Mouse (Mus musculus) natural killer cell, adult 2 months (primary cell): ENCODE data around the gene Mrpl33.

ENCODE experiments used
- DNase-seq, 2 experiments: peaks; one replicate each; pipeline ENCODE4 v3.0.0; 2022; ENCODE audit warnings: low spot score in 2 of 2

The Mrpl33 gene

DNA sequence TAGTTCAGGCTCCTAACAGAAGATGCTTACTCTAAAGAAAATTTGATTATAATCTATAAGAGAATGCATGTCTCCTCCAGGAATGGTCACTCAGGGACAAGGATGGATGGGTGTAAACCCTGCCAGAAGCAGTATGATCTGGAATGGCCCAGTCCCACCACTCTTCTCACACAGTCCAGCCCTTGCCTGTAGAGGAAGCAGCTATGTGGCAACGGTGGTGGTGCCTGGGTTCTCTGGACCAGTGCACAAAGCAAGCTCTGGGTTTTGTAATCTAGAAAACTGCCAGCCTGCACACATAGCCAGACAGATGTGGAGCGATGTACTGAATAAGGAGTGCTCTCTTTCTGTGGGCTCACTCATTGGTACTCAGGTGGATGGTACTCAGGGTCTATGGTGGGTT lies 43.8 kb downstream of the Mrpl33 start:
- DNase-seq = no peak

DNA sequence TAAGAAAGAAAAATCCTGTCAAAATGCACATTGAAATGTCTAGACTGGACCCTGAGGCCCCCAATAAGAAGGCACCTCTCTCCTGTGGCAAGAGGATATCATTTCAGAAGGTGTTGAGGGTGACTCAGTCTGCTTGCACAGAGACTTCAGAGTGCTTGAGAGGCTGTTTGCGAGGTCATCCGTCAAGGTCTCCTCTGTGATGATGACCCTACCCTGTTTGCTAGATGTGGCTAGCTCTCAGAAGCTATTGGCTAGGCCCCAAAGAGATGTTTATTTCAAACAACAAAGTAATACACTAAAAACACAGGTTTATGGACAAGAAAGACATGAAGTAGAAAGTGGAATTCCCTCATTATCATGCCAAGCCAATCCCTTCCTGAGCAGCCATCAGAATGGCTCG lies 45.6 kb downstream of the Mrpl33 start:
- DNase-seq = no peak

DNA sequence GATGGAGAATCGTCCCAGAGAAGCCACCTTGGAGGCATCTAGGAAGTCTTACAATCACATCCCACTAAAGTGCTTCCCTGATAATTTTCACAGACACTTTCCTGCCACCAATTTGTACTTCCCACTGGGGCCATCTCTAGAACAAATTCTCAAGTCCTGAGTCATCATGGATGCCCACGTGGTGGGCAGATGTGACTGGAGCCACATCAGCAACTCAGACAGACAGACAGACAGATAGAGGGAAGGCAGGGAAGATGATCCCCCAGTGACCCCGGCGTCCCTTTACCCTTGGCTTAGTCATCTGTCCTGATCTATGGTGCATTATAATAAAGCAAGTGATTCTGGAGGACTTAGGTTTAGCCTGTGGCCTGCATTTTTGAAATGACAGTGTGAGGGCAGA lies 47.5 kb downstream of the Mrpl33 start:
- DNase-seq = no peak

DNA sequence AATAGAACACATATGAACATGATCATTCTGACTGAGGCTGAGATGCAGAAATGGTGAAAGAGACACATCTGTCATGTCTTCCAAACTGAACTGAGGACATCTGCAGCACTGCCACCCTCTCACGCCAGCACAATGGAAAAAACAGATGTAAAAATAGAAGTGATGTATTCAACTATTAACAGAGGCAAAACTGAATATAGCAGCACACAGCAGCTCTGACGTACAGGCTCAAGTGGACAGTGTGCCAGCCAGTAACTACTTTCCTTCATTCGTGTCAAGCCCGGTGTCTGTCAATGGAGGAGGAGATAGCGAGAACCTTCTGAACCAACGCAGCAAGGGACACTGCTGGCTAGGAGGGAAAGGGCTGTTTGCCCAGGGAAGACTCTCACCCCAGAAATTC lies 48.1 kb downstream of the Mrpl33 start:
- no peak for DNase-seq

DNA sequence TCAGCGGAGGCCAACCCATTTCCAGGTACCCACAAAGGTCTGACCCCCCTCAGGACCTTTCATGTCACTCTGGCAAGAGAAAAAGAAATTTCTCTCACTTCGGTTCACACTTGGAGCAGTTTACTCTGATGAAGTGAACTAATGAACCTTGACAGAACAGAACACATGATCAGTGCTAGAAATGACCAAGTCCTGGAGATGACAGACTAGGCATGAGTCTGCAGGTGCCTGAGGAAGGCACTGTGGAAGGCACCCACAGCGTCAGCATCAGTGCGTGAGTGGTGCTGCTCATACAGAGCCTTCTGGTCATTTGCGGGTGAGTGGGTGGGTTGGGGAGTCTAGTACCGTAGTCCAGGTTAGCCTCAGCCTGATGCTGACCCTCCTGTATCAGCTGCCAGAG lies 49.1 kb downstream of the Mrpl33 start:
- DNase-seq = no peak

DNA sequence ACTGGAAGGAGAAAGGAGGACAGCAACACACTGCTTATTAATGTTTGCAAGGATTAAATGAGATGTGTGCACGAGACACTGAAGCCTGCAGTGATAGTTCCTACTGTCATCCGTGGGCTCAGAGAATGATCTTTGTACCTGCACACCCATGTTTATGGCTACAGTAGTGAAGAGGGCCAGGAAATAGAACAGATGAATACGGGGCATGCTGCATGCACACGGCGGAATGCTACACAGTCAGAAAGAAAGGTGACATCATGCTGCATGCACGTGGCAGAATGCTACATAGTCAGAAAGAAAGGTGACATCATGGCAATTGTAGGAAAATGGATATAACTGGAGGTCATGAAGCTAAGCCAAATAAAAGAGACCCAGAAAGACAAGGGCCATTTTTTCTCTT lies 49.8 kb downstream of the Mrpl33 start:
- DNase-seq = no peak

DNA sequence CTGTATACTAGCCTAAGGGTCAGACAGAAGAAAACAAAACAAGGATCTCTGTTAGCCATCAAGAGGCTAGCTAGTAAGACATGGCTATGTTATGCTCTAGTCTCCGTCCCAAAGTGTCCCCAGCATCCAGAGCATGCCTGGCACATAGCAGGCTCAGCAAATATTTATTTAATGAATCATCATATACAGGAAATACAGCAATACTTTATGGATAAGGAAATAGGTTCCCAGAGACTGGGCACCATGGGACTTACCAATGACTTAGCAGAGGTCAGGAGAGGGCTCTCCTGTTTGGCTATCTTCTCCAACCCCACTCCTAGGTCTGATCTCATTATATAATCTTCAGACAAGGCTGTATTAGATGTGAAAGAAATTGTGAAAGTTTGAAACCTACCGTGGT lies 50.6 kb downstream of the Mrpl33 start:
- no peak for DNase-seq

DNA sequence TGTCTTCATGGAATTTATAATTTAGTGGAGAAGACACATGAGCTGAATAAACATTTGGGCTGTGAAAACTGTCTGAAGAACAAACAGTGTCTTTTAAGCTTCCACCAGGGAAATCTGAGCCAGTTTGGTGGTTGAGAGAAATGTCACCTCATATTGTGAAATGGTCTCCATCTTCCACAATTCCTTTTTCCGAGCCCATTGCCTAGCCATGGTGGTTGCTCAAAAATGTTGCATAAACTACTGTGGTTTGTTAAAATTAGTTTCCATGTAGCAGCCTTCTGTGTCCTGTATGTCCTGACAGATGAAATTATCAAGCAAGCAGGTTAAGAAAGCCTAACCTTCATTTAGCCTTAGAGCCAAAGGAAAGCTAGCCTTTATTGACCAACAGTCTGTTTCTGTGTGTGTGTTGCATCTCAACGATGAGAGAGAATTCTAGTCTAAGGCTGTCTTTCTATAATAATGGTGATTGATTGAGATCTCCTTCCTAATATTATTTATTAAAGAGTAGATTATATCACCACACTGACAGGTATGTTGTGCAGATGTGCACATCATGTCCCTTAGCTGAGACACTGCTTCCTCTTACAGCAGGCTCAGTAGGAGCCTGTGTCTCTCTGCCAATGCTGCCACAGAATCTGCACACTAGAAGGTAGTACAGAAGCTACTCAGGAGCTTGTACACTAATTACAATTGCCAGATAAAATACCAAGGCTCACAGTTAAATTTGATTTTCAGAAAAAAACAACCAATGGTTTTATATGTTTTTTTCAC lies 54.0 kb downstream of the Mrpl33 start:
- DNase-seq = no peak

DNA sequence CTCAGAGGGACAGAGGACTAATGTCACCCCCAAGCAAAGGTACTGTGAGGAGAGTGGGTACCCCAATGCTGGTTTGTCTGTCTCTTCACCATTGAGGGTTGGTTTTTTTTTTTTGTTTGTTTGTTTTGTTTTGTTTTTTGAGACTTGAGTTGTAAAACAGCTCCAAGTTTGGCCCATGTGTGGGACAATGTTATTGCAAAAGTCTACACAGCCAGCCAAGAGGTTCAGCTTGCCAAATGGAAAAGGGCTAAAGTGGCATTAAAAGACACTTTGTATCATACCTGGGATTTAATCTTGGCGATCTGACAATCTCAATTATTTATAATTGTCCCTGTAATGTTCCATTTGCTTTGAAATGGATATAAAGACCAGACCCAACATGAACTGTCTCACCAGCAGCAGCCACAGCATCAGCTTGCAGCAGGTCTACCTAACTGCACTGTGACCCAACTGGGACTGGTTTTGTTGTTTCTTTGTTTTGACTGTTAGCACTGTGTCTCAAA lies 59.0 kb downstream of the Mrpl33 start:
- DNase-seq = no peak

DNA sequence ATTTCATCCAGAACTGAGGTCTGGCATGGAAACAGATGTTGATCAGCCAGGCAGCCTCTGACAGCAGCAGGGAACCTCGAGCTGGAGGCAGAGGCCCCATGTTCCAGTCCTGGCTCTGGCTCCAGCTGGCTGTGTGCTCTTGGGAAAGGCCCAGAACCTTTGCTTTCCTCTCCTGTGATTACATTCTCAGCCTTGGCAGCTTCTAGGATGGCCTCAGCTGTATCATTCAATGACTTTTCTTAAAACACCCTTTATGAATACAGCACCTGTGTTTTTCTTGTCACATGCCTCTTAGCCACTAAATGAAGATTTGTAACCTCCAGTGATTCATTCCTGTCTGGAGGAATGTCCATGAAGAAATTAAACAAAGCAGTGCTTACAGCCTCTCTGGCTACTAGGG lies 69.4 kb downstream of the Mrpl33 start:
- no peak for DNase-seq

DNA sequence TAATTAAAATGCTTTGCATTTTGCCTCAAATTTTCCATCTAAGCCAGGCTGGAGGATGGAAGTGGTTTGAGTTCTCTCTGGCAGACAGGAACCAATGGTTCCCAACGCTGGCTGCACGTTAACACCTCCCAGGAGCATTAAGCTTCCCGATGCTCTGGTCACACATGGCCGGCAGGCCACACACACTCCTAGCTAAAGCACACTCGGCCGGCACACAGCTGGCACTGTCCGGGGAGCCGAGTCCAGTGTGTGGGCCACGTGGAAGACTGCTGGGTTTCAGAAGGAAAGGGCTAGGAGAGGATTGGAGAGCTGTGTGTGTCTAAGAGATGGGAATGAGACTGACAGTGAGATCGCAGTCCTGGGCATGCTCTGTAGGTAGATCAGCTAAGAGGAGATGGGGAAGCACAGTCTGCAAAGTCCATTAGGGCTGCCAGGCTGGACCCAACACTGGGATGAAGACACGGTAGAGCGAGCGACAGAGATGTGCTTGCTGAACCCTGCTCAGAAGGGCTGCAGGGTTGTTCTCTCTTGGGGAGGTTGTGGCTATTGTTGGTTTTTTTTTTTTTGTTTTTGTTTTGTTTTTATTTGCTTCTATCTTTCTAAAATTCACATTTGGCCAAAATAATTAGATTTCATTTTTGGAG lies 71.7 kb downstream of the Mrpl33 start:
- DNase-seq = no peak

DNA sequence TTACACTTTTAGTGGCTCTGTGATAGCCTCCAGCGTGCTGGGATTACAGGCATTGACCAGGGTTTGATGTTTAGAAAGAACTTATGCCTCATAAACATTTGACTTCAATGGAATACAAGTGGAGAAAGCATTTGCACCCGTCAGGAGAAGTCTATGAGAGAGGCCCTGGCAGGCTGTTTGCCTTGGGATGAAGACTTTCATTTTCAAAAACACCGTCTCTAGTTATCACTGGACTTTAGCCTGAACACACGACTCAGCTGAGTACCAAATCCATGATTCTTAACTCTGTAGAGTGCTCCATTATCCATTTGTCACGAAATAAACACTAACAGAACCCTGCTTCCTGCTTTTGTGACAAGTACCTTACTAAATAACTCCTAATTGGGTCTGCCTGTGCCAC lies 73.2 kb downstream of the Mrpl33 start:
- DNase-seq = no peak

DNA sequence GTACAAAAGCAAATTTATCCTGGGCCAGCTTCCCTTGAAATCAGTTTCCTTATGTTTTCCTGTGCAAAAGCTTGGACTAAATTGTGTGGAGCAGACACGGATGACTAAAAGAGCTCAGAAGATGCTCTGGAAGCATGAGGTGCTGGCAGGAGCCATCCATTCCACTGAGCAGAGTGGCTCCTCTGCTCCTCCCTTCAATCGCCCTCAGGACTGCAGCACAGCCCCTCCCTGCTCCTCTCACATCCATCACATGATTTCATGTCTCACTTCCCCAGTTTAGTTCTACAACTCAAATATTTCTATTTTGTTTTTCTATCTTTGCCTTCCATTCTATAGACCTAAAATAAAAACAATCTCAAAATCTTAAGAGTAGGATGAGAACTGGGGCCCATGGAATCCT lies 74.4 kb downstream of the Mrpl33 start:
- no peak for DNase-seq

DNA sequence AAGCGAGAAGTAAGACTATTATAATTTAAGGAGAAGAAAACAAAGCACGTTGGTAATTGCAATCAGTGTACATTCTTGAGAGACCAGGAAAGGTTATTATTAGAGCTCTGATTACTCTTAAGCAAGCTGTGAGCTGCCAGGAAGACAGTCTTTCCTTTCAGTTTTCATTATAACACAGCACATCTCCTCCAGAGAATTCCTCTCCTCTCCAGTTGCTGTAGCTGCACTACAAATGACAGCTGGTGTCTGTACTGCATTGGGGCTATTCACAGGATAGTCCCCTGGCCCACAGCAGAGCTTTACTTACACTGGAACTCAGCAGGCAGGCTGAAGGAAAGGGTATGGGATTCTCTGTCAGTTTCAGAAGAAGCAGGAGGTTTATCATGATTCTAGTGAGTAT lies 76.7 kb downstream of the Mrpl33 start:
- no peak for DNase-seq

DNA sequence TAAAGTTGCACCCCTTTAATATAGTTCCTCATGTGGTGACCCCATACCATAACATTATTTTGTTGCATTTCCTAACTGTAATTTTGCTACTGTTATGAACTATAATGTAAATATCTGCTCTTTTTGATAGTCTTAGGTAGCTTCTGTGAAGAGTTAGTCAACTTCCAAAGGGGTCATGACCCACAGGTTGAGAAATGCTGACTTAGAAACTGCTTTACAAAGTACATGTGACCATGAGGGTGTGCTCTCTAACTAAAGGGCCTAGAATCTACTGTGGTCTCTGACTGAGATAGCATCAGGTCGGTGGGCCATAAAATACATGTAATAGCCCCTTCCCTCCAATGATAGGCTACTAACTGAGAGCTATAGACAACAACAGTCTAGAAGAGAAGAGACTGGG lies 81.3 kb downstream of the Mrpl33 start:
- DNase-seq = no peak

DNA sequence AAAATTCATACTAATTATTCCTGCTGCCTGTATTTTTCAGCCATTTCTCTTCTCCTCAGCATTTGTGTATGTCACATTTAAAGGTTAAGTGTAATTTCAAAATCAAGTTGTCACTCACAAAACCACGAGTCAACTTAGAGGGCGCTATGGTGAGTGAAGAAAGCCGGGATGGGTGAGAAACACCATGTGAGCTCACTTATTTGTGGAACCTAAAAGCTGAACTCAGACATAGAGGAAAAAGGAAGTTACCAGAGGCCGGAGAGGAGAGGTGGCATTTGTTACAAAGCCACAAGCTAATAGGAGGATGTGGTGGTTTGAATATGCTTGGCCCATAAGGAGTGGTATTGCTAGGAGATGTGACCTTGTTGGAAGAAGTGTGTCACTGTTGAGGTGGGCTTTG lies 83.4 kb downstream of the Mrpl33 start:
- no peak for DNase-seq

DNA sequence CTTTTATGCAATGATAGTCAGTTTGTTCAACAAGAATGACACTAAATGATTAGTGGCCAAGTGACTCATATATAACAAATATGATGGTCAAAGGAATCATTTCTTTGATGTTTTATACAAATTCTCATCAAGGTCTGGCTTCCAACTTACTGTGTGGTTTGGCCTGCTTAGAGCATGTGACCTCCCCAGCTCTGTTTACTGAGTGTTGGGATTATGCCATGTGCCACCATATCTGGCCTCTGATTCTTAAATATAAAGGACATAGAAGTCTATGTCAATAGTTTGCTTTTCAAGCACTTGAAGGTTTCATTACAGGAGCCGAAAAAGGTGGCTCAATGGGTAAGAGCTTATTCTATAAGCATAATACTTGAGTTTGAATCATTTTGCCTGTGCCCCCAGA lies 85.6 kb downstream of the Mrpl33 start:
- DNase-seq = no peak

DNA sequence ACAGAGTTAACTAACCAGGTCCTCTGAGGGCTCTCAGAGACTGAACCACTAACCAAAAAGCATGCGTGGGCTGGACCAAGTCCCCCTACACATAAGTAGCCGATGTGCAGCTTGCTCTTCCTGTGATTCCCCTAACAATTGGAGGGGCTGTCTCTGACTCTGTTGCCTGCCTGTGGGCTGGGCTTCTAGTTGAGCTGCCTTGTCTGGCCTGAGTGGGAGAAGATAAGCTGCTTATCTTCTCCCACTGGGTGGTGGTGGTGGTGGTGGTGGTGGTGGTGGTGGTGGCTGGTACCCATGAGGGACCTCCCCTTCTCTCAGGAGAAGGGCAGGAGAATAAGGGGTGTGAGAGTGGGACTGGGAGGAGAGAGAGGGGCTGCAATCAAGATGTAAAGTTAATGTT lies 89.3 kb downstream of the Mrpl33 start:
- DNase-seq = no peak

DNA sequence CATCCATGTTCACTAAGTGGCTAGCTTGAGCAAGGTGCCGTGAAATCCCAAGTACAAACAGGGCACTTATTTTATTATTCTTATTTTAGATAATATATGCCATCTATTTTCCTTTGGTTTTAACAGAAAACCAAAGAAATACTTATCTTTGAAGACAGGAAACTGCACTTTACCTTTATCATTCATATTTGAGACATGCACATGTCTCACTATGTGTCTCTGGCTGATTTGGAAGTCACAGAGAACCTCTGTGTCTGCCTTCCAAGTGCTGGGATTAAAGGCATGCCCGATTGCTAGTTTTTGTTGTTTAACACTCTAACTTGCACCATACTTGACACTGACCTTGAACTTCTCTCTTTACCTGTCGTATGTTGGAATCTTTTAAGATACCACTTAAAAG lies 91.2 kb downstream of the Mrpl33 start:
- no peak for DNase-seq

DNA sequence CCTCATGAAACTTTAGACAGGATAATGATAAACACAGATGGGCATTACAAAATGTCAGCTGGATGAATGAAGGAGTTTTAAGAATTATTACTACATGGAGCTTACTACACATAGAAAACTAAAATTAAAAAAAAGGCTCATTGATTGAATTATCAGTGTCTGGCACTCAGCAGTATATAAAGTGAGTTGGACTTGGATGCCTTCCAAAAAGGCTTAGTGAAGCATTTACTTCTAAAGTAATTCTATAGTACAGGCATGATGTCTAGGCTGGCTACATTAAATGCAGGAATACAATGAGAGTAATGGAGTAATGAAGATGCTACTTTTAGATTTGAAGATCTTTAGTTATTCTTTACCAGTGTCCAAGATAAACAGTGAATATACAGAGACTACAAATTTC lies 96.5 kb downstream of the Mrpl33 start:
- DNase-seq = no peak

DNA sequence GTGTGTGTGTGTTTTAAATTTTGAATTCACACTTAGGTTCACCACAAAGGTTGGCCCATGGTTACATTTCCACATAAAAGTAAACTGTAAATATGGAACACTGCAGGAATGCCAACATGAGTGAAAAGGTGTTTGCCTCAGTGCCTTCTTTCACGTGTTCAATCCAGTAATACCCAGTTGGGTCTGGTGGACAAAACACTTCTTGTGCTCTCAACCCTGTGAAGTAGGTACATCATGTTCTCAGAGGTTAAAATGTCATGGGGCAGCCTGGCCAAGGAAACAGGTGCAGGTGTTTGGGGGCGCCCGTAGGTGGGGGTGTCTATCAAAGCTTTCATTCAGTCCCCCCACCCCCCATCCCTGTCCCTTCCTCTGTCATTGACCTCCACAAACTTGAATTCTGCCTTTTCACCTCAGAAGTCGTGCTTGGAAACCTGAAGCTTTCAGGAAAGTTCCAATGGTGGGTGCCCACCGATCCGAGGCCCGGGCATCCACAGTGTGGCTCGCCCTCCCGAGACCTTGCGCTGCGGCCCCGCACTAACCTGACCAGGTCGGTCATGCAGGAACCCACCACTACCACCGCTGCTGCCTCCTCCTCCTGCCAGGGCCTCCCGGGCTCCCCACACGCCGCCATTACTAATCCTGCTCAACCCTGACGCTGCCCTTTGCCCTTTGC lies 100.4 kb downstream of the Mrpl33 start, which contains the start of gene Rbks:
TSS of gene Rbks (minus strand) at position 657 of the 673 bp plus-strand sequence.
- no peak for DNase-seq

DNA sequence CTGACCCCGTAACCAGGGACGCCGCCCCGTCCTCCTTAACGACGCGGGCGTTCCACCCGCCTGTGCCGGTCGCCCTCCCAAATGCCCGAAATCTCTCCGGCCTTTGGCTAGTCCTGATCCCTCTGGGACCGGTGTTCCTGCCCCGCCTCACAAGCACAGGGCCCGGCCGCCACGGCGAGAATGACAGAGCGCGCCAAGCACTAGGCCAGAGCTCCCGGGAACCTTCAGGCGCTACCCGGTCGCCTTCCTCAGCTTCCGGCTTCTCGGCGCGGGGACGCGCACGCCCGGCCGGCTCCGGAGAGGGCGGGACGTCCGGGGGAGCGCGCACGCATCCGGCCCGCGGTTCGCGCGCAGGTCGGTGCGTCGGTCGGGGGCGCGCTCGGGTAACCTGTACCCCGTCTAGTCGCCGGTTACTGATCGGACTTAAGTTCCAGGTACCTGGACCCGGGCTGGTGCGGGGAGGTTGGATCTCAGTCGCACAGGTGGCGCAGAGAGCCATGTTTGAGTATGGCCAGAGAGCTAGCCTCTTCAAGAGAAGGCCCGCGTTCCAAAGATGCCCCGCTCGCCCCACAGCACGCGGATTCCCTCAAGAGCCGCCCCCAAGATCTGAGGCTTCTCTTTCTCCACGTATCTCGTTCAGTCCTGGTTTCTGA lies 101.0 kb downstream of the Mrpl33 start, which contains the start of gene Babam2:
TSS of gene Babam2 (plus strand) at position 41 of the 653 bp plus-strand sequence.
- peak; percentile 91 to 94 for DNase-seq
